Comparison of ENCODE assay signal across 7 mouse cellular contexts in the genomic region with DNA sequence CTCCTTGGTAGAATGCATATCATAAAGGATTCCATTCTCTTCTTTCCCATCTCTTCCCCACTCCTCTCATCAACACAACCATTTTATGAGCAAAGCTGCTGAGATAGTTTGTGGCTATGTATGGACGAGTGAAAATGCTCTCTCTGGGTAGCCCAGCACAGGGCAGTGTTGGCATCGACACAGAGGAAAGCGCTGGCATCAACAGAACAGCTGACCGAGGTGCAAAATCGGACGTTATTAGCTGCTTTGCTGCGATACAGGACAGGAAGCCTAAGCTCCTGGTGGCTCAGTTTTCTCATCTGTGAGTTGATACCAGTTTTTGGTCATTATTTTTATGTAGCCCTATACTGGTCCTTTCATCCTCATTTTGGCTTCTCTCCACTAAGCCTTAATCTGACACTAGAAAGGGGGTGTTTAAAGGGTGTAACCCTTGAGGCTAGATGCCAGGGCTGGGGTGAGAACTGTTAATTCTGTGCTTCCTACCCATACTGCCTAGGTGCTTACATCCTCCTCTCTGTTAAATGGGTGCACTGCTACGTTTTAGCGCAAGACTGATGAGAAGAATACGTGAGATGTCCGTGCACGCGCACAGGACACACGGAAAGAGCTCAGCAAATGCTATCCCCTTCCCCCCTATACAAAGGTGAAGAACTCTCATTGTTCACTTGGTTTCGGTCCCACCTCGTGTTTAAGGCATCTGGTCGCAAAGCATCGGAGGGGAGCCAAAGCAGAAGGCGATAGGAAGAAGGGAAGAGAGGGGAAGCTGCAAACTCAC. TPM values are rescaled to one million over a fixed set of nuclear protein-coding genes. Genes with fewer than 3 reads are reported as not detected.
DNase-seq lines count a peak whose midpoint lies in the region; ATAC-seq and TF ChIP-seq lines count a peak whose summit lies in the region.

No protein-coding gene starts in this region.

- TF ChIP-seq CTCF in lung, adult 2 months (IDR thresholded peaks at IDR 0.05; ENCODE audit: insufficient read depth, low read length): no peak

- no peak for DNase-seq in lung, adult 2 months
- no peak for DNase-seq in lung, postnatal 14 days
- DNase-seq in cerebellum, adult 9-10 months: peak; percentile 65
- DNase-seq in urinary bladder, postnatal 10 days (ENCODE audit: low spot score): no peak
- DNase-seq in left cerebral cortex, postnatal 36 days (ENCODE audit: low spot score in 2 of 2): no peak

- no peak for TF ChIP-seq POLR2A in lung, adult 2 months (IDR thresholded peaks at IDR 0.05; ENCODE audit: borderline replicate concordance, extremely low read depth, low read depth, low read length)

- WGBS in lung, adult 2 months: 31% methylated on average over 19 of the region's 19 CpGs

- intact Hi-C loops in left cerebral cortex, postnatal 36 days (cut with DNase I): loop anchor here (10.0 kb wide), 2 partner anchors 248 to 368 kb away; partner anchors contain the start of gene Morf4l2

- ATAC-seq in granulocyte monocyte progenitor cell, adult 5-6 weeks (replicated peaks; ENCODE audit: poor library complexity, severe bottlenecking): 0 out of 2 replicates have a peak, but pooled peaks have one; percentile 3
- peak; percentile 34 for ATAC-seq in megakaryocyte, adult 5-6 weeks (ENCODE audit: poor library complexity, severe bottlenecking)

- H3K4me1 ChIP-seq in lung, adult 2 months (ENCODE audit: control insufficient read depth, insufficient read depth, low read length): peaks cover 3% of the 10 kb centered on the region; the same call in 1 of the 2 replicates

- H3K4me3 ChIP-seq in lung, adult 2 months (replicated peaks; ENCODE audit: extremely low read depth, low read depth, low read length): peak overlapping the region; percentile 52

RNA-seq across cellular contexts. Expression of gene Zcchc18, which starts 0.6 kb away (rescaled TPM):
- 0.26 and 0.34 TPM in 2 replicates for polyA plus RNA-seq in lung, adult 2 months (2012; rRNA removed)
- not detected in 2 replicates for total RNA-seq in granulocyte monocyte progenitor cell, adult 5-6 weeks (2014; fragmentation: Nextera tagmentation)
- not detected in 2 replicates for total RNA-seq in granulocyte monocyte progenitor cell, adult 5-6 weeks (2017)
- total RNA-seq in megakaryocyte, adult 5-6 weeks (2015): 0.29 and 0.46 TPM in 2 replicates
- not detected in 2 replicates for total RNA-seq in megakaryocyte, adult 5-6 weeks (2017)
- total RNA-seq in left cerebral cortex, postnatal 36 days (2021): 100 to 1,000 TPM; 248 to 256 TPM

RNA-seq across cellular contexts. Expression of gene Tmsb15b1, which starts 15.7 kb away (rescaled TPM):
- polyA plus RNA-seq in lung, adult 2 months (2012; rRNA removed): 0.62 TPM in 1 of 2 replicates, not detected in the other
- total RNA-seq in granulocyte monocyte progenitor cell, adult 5-6 weeks (2014; fragmentation: Nextera tagmentation): 7.3 and 16.8 TPM in 2 replicates
- 6.7 and 15.6 TPM in 2 replicates for total RNA-seq in granulocyte monocyte progenitor cell, adult 5-6 weeks (2017)
- 3.6 and 5.0 TPM in 2 replicates for total RNA-seq in megakaryocyte, adult 5-6 weeks (2015)
- total RNA-seq in megakaryocyte, adult 5-6 weeks (2017): 1.3 and 4.1 TPM in 2 replicates
- total RNA-seq in left cerebral cortex, postnatal 36 days (2021): 1 to 10 TPM; 1.5 to 4.5 TPM

RNA-seq across cellular contexts. Expression of gene Tmsb15l, which starts 15.7 kb away (rescaled TPM):
- polyA plus RNA-seq in lung, adult 2 months (2012; rRNA removed): 0.25 and 0.49 TPM in 2 replicates
- total RNA-seq in granulocyte monocyte progenitor cell, adult 5-6 weeks (2014; fragmentation: Nextera tagmentation): 10.1 TPM in 1 of 2 replicates, not detected in the other
- 11.4 and 28.5 TPM in 2 replicates for total RNA-seq in granulocyte monocyte progenitor cell, adult 5-6 weeks (2017)
- total RNA-seq in megakaryocyte, adult 5-6 weeks (2015): 2.1 TPM in 1 of 2 replicates, not detected in the other
- total RNA-seq in megakaryocyte, adult 5-6 weeks (2017): 3.9 and 10.4 TPM in 2 replicates
- 1 to 10 TPM; 2.2 to 4.6 TPM for total RNA-seq in left cerebral cortex, postnatal 36 days (2021)

RNA-seq across cellular contexts. Expression of gene Tmsb15b2, which starts 17.1 kb away (rescaled TPM):
- polyA plus RNA-seq in lung, adult 2 months (2012; rRNA removed): not detected in 2 replicates
- total RNA-seq in granulocyte monocyte progenitor cell, adult 5-6 weeks (2014; fragmentation: Nextera tagmentation): 12.7 and 59.8 TPM in 2 replicates
- total RNA-seq in granulocyte monocyte progenitor cell, adult 5-6 weeks (2017): 9.2 TPM in 1 of 2 replicates, not detected in the other
- total RNA-seq in megakaryocyte, adult 5-6 weeks (2015): 8.5 and 14.0 TPM in 2 replicates
- total RNA-seq in megakaryocyte, adult 5-6 weeks (2017): not detected in 2 replicates
- total RNA-seq in left cerebral cortex, postnatal 36 days (2021): 10 to 100 TPM in 1 of 2 experiments, 1 to 10 TPM in 1; 7.2 to 23.5 TPM

RNA-seq across cellular contexts. Expression of gene Slc25a53, which starts 45.7 kb away (rescaled TPM):
- 3.6 and 4.3 TPM in 2 replicates for polyA plus RNA-seq in lung, adult 2 months (2012; rRNA removed)
- total RNA-seq in granulocyte monocyte progenitor cell, adult 5-6 weeks (2014; fragmentation: Nextera tagmentation): 4.9 and 16.1 TPM in 2 replicates
- 5.0 and 14.1 TPM in 2 replicates for total RNA-seq in granulocyte monocyte progenitor cell, adult 5-6 weeks (2017)
- 3.3 and 6.2 TPM in 2 replicates for total RNA-seq in megakaryocyte, adult 5-6 weeks (2015)
- 2.8 and 10.8 TPM in 2 replicates for total RNA-seq in megakaryocyte, adult 5-6 weeks (2017)
- total RNA-seq in left cerebral cortex, postnatal 36 days (2021): 10 to 100 TPM; 21.7 to 33.0 TPM

Comparison
In these comparisons a context has a peak if more than half of its experiments do, and no peak if none do; other contexts are left out.
1. RNA of gene Zcchc18, which starts 0.6 kb away (total RNA-seq): 248 to 256 TPM in left cerebral cortex, postnatal 36 days; 0.29 to 0.46 TPM in megakaryocyte, adult 5-6 weeks and not detected in granulocyte monocyte progenitor cell, adult 5-6 weeks; every median in the first group is over 100 times any median in the second.